Mouse (Mus musculus) lung, embryonic 14.5 days (tissue): Measurements from ENCODE around the gene Gch1. TPM values are rescaled to one million over a fixed set of nuclear protein-coding genes. Genes with fewer than 3 reads are reported as not detected.
A peak's percentile ranks its signal among the peaks of the same experiment; 100 is the strongest.
"Not testable (repeated sequence)": the region's sequence is repeated elsewhere in the genome, so short reads cannot be mapped to it uniquely, and the experiment has no call there.

Experiments
- ATAC-seq: fragments of 200-750 bp; cut with Nextera tagmentation; 2 replicates; pipeline ENCODE4 v1.8.0; 2017; ENCODE audit warnings: mild to moderate bottlenecking, moderate TSS enrichment, moderate library complexity; ENCODE audit not compliant: insufficient read depth
- DNase-seq: peaks from one replicate; pipeline ENCODE4 v3.0.0-alpha.2; 2015
- H3K27ac ChIP-seq: fragments of 300-500 bp; sonication (generic); 2 replicates; pipeline ENCODE4 v1.5.1; 2014; ENCODE audit warnings: low read depth, mild to moderate bottlenecking, moderate library complexity
- H3K27me3 ChIP-seq: fragments of 300-500 bp; sonication (generic); 2 replicates; pipeline ENCODE4 v1.6.1; 2014; ENCODE audit warnings: low read length, control low read depth; ENCODE audit not compliant: insufficient read depth
- H3K36me3 ChIP-seq: fragments of 300-500 bp; sonication (generic); 2 replicates; pipeline ENCODE4 v1.6.1; 2014; ENCODE audit warnings: control low read depth; ENCODE audit not compliant: insufficient read depth
- H3K4me1 ChIP-seq: fragments of 300-500 bp; sonication (generic); 2 replicates; pipeline ENCODE4 v1.6.1; 2014; ENCODE audit warnings: antibody characterized with exemption, control low read depth; ENCODE audit not compliant: insufficient read depth
- H3K4me2 ChIP-seq: fragments of 300-500 bp; sonication (generic); 2 replicates; pipeline ENCODE4 v1.6.1; 2014; ENCODE audit warnings: mild to moderate bottlenecking
- H3K4me3 ChIP-seq: fragments of 300-500 bp; sonication (generic); 2 replicates; pipeline ENCODE4 v1.5.1; 2014; ENCODE audit warnings: low read depth, low read length
- H3K9ac ChIP-seq: fragments of 300-500 bp; sonication (generic); 2 replicates; pipeline ENCODE4 v1.6.1; 2014
- H3K9me3 ChIP-seq: fragments of 300-500 bp; sonication (generic); 2 replicates; pipeline ENCODE4 v1.6.1; 2016; ENCODE audit warnings: low read depth, low read length, control low read depth
- CTCF ChIP-seq: IDR thresholded peaks from 2 replicates; pipeline ENCODE4 v1.5.1; 2016; ENCODE audit warnings: antibody characterized with exemption, low read depth
- WGBS: fragments of 180-500 bp; shearing (Covaris S2); extraction: QIAGEN DNeasy Blood & Tissue Kit; methylation state at CpG from one replicate; pipeline ENCODE4 v1.1.7; 2014; 5-methylcytosine and 5-hydroxymethylcytosine counted together
- polyA plus RNA-seq: library from polyadenylated mRNA; unstranded; fragments of >200 nt; fragmentation: Nextera tagmentation; extraction: Ambion mirVana; gene quantifications from 2 replicates; pipeline ENCODE4 v1.2.1, GENCODE M21; 2014

Gene Gch1
- polyA plus RNA-seq, 1 experiment from 2014 or later = 4.1 TPM

- H3K4me2 ChIP-seq = no peak overlapping the region
- no peaks in the 10 kb centered on the region for H3K36me3 ChIP-seq
- H3K9ac ChIP-seq = no peak overlapping the region
- ATAC-seq (no peak), DNase-seq (peak; percentile 9)
- WGBS = 63% methylated on average over 7 of the region's 7 CpGs
- H3K4me1 ChIP-seq = no peaks in the 10 kb centered on the region
- no peak overlapping the region for H3K4me3 ChIP-seq
- TF ChIP-seq CTCF = peak; percentile 30; the same call in 1 of the 2 replicates
- H3K27me3 ChIP-seq = no peaks in the 10 kb centered on the region
- H3K27ac ChIP-seq = no peak overlapping the region
- H3K9me3 ChIP-seq = no peaks in the 10 kb centered on the region
These were observed 71.7 kb downstream of the Gch1 start for GRCm38 (mm10) chr14:47117522-47117921.

GRCm38 (mm10) chr14:47116062-47116762 lies 73.0 kb downstream of the Gch1 start:
- no peaks in the 10 kb centered on the region for H3K36me3 ChIP-seq
- H3K4me1 ChIP-seq = no peaks in the 10 kb centered on the region
- H3K27me3 ChIP-seq = no peaks in the 10 kb centered on the region
- ATAC-seq (no peak), DNase-seq (peak; percentile 6)
- no peak overlapping the region for H3K4me3 ChIP-seq
- no peaks in the 10 kb centered on the region for H3K9me3 ChIP-seq
- no peak overlapping the region for H3K27ac ChIP-seq
- no peak overlapping the region for H3K4me2 ChIP-seq
- H3K9ac ChIP-seq = no peak overlapping the region
- TF ChIP-seq CTCF = no peak
- WGBS = 59% methylated on average over 10 of the region's 10 CpGs

- no peaks in the 10 kb centered on the region for H3K4me1 ChIP-seq
- no peak overlapping the region for H3K4me2 ChIP-seq
- no peak for TF ChIP-seq CTCF
- H3K9ac ChIP-seq = no peak overlapping the region
- no peak overlapping the region for H3K4me3 ChIP-seq
- DNase-seq (no peak), ATAC-seq (no peak)
- no peaks in the 10 kb centered on the region for H3K36me3 ChIP-seq
- H3K27ac ChIP-seq = no peak overlapping the region
- H3K27me3 ChIP-seq = no peaks in the 10 kb centered on the region
- H3K9me3 ChIP-seq = no peaks in the 10 kb centered on the region
- 53% methylated on average over 9 of the region's 9 CpGs for WGBS
These were observed 74.1 kb downstream of the Gch1 start for GRCm38 (mm10) chr14:47115154-47115553.

- no peaks in the 10 kb centered on the region for H3K36me3 ChIP-seq
- WGBS = 28% methylated on average over 9 of the region's 9 CpGs
- no peak overlapping the region for H3K4me2 ChIP-seq
- no peaks in the 10 kb centered on the region for H3K27me3 ChIP-seq
- H3K27ac ChIP-seq = no peak overlapping the region
- no peaks in the 10 kb centered on the region for H3K9me3 ChIP-seq
- DNase-seq (no peak), ATAC-seq (no peak)
- no peaks in the 10 kb centered on the region for H3K4me1 ChIP-seq
- no peak overlapping the region for H3K9ac ChIP-seq
- H3K4me3 ChIP-seq = no peak overlapping the region
- no peak for TF ChIP-seq CTCF
These were observed 77.9 kb downstream of the Gch1 start for GRCm38 (mm10) chr14:47111341-47111740.

- WGBS = 86% methylated on average over 6 of the region's 7 CpGs
- not testable (repeated sequence) for H3K27ac ChIP-seq, H3K4me1 ChIP-seq, ATAC-seq, H3K27me3 ChIP-seq, H3K4me3 ChIP-seq, DNase-seq, H3K9me3 ChIP-seq, H3K4me2 ChIP-seq, H3K9ac ChIP-seq, H3K36me3 ChIP-seq
These were observed 78.8 kb downstream of the Gch1 start for GRCm38 (mm10) chr14:47110391-47110790.

- no peak overlapping the region for H3K9ac ChIP-seq
- H3K4me3 ChIP-seq = no peak overlapping the region
- 75% methylated on average over 3 of the region's 3 CpGs for WGBS
- no peaks in the 10 kb centered on the region for H3K27me3 ChIP-seq
- no peak overlapping the region for H3K27ac ChIP-seq
- H3K9me3 ChIP-seq = no peaks in the 10 kb centered on the region
- ATAC-seq (no peak), DNase-seq (no peak)
- H3K4me2 ChIP-seq = no peak overlapping the region
- no peaks in the 10 kb centered on the region for H3K4me1 ChIP-seq
- TF ChIP-seq CTCF = no peak
- no peaks in the 10 kb centered on the region for H3K36me3 ChIP-seq
These were observed 81.8 kb downstream of the Gch1 start for GRCm38 (mm10) chr14:47107461-47107860.

- TF ChIP-seq CTCF = no peak
- H3K36me3 ChIP-seq = no peaks in the 10 kb centered on the region
- H3K4me3 ChIP-seq = no peak overlapping the region
- no peak for ATAC-seq
- 90% methylated on average over 3 of the region's 3 CpGs for WGBS
- H3K9ac ChIP-seq = no peak overlapping the region
- no peaks in the 10 kb centered on the region for H3K27me3 ChIP-seq
- no peaks in the 10 kb centered on the region for H3K9me3 ChIP-seq
- H3K4me2 ChIP-seq = no peak overlapping the region
- no peaks in the 10 kb centered on the region for H3K4me1 ChIP-seq
- no peak for DNase-seq
- no peak overlapping the region for H3K27ac ChIP-seq
These were observed 83.5 kb downstream of the Gch1 start for GRCm38 (mm10) chr14:47105755-47106154.

GRCm38 (mm10) chr14:47105174-47105557 lies 84.0 kb downstream of the Gch1 start:
- no peak overlapping the region for H3K4me3 ChIP-seq
- WGBS = 55% methylated on average over 3 of the region's 3 CpGs
- no peaks in the 10 kb centered on the region for H3K36me3 ChIP-seq
- no peak for TF ChIP-seq CTCF
- no peaks in the 10 kb centered on the region for H3K9me3 ChIP-seq
- peak; percentile 9 for DNase-seq
- H3K9ac ChIP-seq = no peak overlapping the region
- ATAC-seq = no peak
- H3K27ac ChIP-seq = no peak overlapping the region
- no peaks in the 10 kb centered on the region for H3K27me3 ChIP-seq
- no peak overlapping the region for H3K4me2 ChIP-seq
- no peaks in the 10 kb centered on the region for H3K4me1 ChIP-seq
